Mouse (Mus musculus): ENCODE data around the gene Deup1.

GRCm38 (mm10) chr9:15537455-15538048 lies 90.2 kb downstream of the Deup1 start:
- TF ChIP-seq USF1 (IDR thresholded peaks at IDR 0.05; ENCODE audit: low read depth) (no peak), POLR2AphosphoS2 (IDR thresholded peaks at IDR 0.05; ENCODE audit: insufficient read length, low read depth) (no peak), CEBPB (IDR thresholded peaks at IDR 0.05; ENCODE audit: insufficient read depth, poor library complexity, severe bottlenecking) (no peak), POLR2A (IDR thresholded peaks at IDR 0.05; ENCODE audit: insufficient read length, low read depth) (no peak)
